Mouse (Mus musculus): Measurements from ENCODE around the gene Hspa4. TPM values are rescaled to one million over a fixed set of nuclear protein-coding genes. Genes with fewer than 3 reads are reported as not detected.
A peak's percentile ranks its signal among the peaks of the same experiment; 100 is the strongest.
"Not testable (repeated sequence)": the region's sequence is repeated elsewhere in the genome, so short reads cannot be mapped to it uniquely, and the experiment has no call there.

Hspa4 gene
- polyA plus RNA-seq (2012; rRNA removed): 86.9 and 87.9 TPM in 2 replicates

DNA sequence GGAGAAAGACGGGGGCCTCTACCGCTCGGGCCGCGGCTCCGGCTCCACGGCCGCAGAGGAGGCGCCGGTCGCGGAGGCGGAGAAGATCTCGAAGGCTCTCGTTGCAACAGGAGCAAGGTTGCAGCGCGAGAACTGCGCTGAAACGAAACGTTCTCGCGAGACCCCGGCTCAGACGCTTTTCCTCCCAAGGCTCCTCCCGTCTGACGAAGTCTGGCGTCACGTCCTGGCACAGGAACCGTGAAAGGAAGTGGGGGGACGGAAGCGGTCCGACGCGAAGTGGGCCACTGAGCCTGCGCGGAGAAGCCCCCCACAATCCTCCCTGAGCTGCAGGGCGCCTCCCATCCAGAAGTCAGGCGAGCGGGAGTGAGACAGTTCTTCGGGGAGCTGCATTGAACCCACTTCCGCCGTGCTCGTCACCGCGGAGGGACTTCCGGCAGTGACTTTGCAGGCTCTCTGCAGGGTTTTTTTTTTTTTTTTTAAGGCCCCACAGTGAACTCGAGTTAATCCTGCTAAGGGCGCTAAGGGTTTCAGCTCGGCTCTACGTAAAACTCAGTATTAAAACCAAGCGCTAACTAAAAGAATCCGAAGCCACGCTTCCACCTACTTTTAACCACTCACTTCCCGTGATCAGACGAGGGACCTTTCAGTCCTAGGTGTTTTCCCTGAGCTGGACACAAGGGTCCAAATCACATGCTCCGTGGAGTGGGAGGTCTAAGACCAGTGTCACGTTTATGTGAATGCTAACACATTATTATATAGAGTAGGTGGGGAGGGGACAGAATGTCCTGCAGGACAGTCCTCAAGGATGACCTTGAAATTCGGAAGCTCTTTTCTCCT lies at the start of gene Hspa4:
Hspa4 (minus strand) TSS at position 128 of the 837 bp plus-strand sequence.
- under 1% methylated on average over 58 of the region's 58 CpGs for WGBS
- H3K4me3 ChIP-seq (replicated peaks; ENCODE audit: insufficient read depth, low read depth, low read length): peak within 1 kb of the TSS; percentile 73
- TF ChIP-seq POLR2A (IDR thresholded peaks at IDR 0.05; ENCODE audit: borderline replicate concordance, insufficient read depth, low read length) (peak; percentile 89), CTCF (IDR thresholded peaks at IDR 0.05; ENCODE audit: borderline replicate concordance, insufficient read depth, low read depth, low read length) (no peak)
- no peaks in the 10 kb centered on the region; the same call in 1 of the 2 replicates for H3K4me1 ChIP-seq (ENCODE audit: control insufficient read depth, insufficient read depth, low read length)
- peak within 1 kb of the TSS; percentile 69 for H3K27ac ChIP-seq (ENCODE audit: insufficient read depth, low read length)
- H3K27me3 ChIP-seq (ENCODE audit: control insufficient read depth, insufficient read depth, low read length): no peaks in the 10 kb centered on the region
- DNase-seq: peak; percentile 98 to 99

DNA sequence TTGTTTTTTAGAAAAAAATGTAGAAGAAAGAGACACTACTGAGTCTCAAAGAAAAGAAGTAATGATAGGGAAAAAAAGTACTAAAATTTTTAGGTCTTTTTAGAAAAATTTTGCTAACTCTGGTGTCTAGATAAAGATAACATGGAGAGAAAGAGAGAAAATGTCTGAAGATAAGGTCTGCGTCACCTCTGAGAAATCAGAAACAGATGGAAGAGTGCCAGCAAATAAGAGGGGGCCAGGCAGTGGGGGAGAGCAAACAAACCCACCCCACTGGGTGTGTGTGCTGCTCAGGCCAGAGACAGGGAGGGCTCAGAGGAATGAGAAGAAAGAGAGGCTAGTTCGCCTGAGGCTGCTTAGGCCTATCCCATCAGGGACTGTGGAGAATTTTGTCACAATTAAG lies 45.5 kb upstream of the Hspa4 start:
- TF ChIP-seq POLR2A (IDR thresholded peaks at IDR 0.05; ENCODE audit: borderline replicate concordance, insufficient read depth, low read length) (no peak), CTCF (IDR thresholded peaks at IDR 0.05; ENCODE audit: borderline replicate concordance, insufficient read depth, low read depth, low read length) (no peak)
- 79% methylated on average over 2 of the region's 2 CpGs for WGBS
- Histone ChIP-seq H3K4me1 (ENCODE audit: control insufficient read depth, insufficient read depth, low read length) (no peaks in the 10 kb centered on the region; the same call in 1 of the 2 replicates), H3K27ac (ENCODE audit: insufficient read depth, low read length) (no peak overlapping the region), H3K27me3 (ENCODE audit: control insufficient read depth, insufficient read depth, low read length) (no peaks in the 10 kb centered on the region), H3K4me3 (replicated peaks; ENCODE audit: insufficient read depth, low read depth, low read length) (no peak overlapping the region)
- no peak for DNase-seq

DNA sequence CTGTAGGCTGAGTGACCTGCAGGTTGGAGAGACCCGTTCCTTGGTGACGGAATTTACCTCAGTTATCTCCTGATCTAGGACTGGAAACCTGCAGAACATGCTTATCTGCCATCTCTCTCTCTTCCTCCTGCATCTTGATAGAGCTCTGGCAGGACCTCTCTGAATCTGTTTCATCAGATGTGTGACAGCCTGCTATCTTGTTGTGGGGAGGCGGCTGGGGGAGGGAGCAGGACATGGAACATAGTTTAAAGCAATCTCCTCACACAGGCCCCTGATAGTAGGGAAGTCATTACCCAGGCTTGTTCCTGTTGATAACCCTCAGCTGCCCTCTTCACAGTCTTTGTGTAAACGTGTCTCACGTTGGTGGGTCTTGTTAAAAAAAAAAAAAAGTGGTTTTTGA lies 45.1 kb upstream of the Hspa4 start:
- no peaks in the 10 kb centered on the region for H3K27me3 ChIP-seq (ENCODE audit: control insufficient read depth, insufficient read depth, low read length)
- TF ChIP-seq CTCF (IDR thresholded peaks at IDR 0.05; ENCODE audit: borderline replicate concordance, insufficient read depth, low read depth, low read length) (no peak), POLR2A (IDR thresholded peaks at IDR 0.05; ENCODE audit: borderline replicate concordance, insufficient read depth, low read length) (no peak)
- no peak overlapping the region for H3K27ac ChIP-seq (ENCODE audit: insufficient read depth, low read length)
- no peak for DNase-seq
- no peaks in the 10 kb centered on the region; the same call in 1 of the 2 replicates for H3K4me1 ChIP-seq (ENCODE audit: control insufficient read depth, insufficient read depth, low read length)
- H3K4me3 ChIP-seq (replicated peaks; ENCODE audit: insufficient read depth, low read depth, low read length): no peak overlapping the region
- 63% methylated on average over 5 of the region's 5 CpGs for WGBS

DNA sequence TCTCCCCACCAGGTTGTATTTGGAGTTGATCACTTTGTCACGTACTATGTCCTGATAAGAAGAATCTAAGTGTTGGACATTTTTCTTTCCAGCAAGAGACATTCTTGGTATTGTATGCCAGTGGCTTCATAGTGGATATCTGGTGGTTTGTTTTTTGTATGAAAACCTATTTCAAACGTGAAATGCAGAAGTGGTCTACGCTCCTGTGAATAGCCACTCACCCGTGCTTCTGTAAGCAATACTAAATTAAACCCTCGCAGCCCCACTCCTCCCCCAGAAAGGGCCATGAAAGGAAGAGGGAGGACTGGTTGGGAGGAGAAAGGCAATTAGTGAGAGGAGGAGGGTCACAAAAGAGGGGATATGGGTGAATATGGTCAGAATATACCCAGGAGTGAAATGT lies 42.5 kb upstream of the Hspa4 start:
- WGBS: 75% methylated on average over 5 of the region's 5 CpGs
- no peaks in the 10 kb centered on the region for H3K27me3 ChIP-seq (ENCODE audit: control insufficient read depth, insufficient read depth, low read length)
- no peak overlapping the region for H3K27ac ChIP-seq (ENCODE audit: insufficient read depth, low read length)
- TF ChIP-seq CTCF (IDR thresholded peaks at IDR 0.05; ENCODE audit: borderline replicate concordance, insufficient read depth, low read depth, low read length): no peak
- TF ChIP-seq POLR2A (IDR thresholded peaks at IDR 0.05; ENCODE audit: borderline replicate concordance, insufficient read depth, low read length): no peak
- no peak overlapping the region for H3K4me3 ChIP-seq (replicated peaks; ENCODE audit: insufficient read depth, low read depth, low read length)
- DNase-seq: no peak
- H3K4me1 ChIP-seq (ENCODE audit: control insufficient read depth, insufficient read depth, low read length): no peaks in the 10 kb centered on the region

DNA sequence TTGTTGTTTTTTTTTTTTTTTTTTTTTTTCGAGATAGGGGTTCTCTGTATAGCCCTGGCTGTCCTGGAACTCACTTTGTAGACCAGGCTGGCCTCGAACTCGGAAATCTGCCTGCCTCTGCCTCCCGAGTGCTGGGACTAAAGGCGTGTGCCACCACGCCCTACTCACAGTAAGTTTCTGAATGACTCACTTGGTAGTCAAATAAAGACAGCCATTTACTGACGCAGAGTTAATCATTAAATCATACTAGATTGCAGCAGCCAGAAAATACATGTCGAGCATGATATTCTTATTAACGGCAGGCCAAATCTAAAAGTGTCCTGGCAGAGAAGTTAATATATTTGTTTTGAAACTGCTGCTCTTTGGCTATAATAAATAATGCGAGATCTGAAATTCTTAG lies 40.8 kb upstream of the Hspa4 start:
- not testable (repeated sequence) for H3K27me3 ChIP-seq (ENCODE audit: control insufficient read depth, insufficient read depth, low read length); DNase-seq; H3K27ac ChIP-seq (ENCODE audit: insufficient read depth, low read length); H3K4me3 ChIP-seq (replicated peaks; ENCODE audit: insufficient read depth, low read depth, low read length); H3K4me1 ChIP-seq (ENCODE audit: control insufficient read depth, insufficient read depth, low read length)
- 85% methylated on average over 10 of the region's 10 CpGs for WGBS

DNA sequence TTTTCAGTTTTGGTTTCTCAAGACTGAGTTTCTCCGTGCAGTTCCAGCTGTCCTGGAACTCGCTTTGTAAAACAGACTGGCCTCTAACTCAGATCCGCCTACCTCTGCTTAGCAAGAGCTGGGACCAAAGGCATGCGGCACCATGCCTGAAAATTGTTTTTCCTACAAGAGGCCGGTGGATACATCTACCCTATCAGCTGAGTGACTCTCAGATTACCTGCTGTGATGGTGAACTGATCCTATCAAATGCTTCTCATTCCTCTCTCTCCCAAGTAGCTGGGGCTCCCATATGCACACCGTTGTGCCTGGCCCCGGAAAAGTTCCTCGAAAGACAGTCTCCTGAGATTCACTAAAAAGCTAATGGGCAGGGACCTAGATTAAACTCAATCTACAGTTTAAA lies 37.4 kb upstream of the Hspa4 start:
- DNase-seq: no peak
- TF ChIP-seq POLR2A (IDR thresholded peaks at IDR 0.05; ENCODE audit: borderline replicate concordance, insufficient read depth, low read length) (no peak), CTCF (IDR thresholded peaks at IDR 0.05; ENCODE audit: borderline replicate concordance, insufficient read depth, low read depth, low read length) (no peak)
- Histone ChIP-seq H3K27ac (ENCODE audit: insufficient read depth, low read length) (no peak overlapping the region), H3K27me3 (ENCODE audit: control insufficient read depth, insufficient read depth, low read length) (no peaks in the 10 kb centered on the region), H3K4me1 (ENCODE audit: control insufficient read depth, insufficient read depth, low read length) (no peaks in the 10 kb centered on the region), H3K4me3 (replicated peaks; ENCODE audit: insufficient read depth, low read depth, low read length) (no peak overlapping the region)
- WGBS: 68% methylated on average over 8 of the region's 8 CpGs

DNA sequence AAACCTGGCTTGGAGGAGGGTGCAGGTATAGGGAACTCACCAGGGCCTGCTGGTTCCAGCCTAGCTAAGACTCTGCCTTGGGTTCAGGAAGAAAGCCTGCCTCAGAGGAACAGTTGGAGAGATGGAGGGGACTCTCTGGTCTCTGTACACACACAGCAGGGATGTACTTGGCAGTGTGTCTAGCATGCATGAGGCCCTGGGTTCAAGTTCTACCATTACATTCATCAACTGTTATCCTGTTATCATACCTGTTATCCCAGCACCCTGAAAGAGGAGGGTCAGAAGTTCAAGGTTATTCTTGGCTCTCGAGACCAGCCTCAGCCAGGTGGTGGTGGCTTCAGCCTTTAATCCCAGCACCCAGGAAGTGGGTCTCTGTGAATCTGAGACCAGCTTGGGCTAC lies 36.7 kb upstream of the Hspa4 start:
- Histone ChIP-seq H3K27me3 (ENCODE audit: control insufficient read depth, insufficient read depth, low read length) (no peaks in the 10 kb centered on the region), H3K4me3 (replicated peaks; ENCODE audit: insufficient read depth, low read depth, low read length) (no peak overlapping the region), H3K27ac (ENCODE audit: insufficient read depth, low read length) (no peak overlapping the region), H3K4me1 (ENCODE audit: control insufficient read depth, insufficient read depth, low read length) (no peaks in the 10 kb centered on the region)
- no peak for DNase-seq
- 86% methylated on average over 1 of the region's 1 CpGs for WGBS
- no peak for TF ChIP-seq CTCF (IDR thresholded peaks at IDR 0.05; ENCODE audit: borderline replicate concordance, insufficient read depth, low read depth, low read length)
- no peak for TF ChIP-seq POLR2A (IDR thresholded peaks at IDR 0.05; ENCODE audit: borderline replicate concordance, insufficient read depth, low read length)

DNA sequence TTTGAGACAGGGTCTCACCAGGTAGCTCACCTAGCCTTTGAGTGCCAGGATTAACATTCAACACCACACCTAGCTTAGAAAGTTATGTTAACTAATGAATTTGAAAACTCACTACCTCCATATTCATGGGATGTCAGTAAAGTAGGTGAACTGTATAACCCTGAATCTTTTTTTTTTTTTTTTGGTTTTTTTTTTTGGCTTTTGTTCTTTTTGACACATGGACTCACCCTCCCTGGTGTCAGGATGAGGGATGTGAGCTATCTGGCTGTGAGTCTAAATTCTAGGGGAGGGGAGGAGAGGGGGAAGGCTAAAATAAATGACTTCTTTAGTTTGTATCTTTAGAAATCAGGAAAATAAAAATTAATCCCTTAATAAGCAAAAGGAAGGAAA lies 35.9 kb upstream of the Hspa4 start:
- Histone ChIP-seq H3K4me1 (ENCODE audit: control insufficient read depth, insufficient read depth, low read length) (no peaks in the 10 kb centered on the region), H3K27me3 (ENCODE audit: control insufficient read depth, insufficient read depth, low read length) (no peaks in the 10 kb centered on the region), H3K27ac (ENCODE audit: insufficient read depth, low read length) (no peak overlapping the region), H3K4me3 (replicated peaks; ENCODE audit: insufficient read depth, low read depth, low read length) (no peak overlapping the region)
- no peak for DNase-seq
- TF ChIP-seq POLR2A (IDR thresholded peaks at IDR 0.05; ENCODE audit: borderline replicate concordance, insufficient read depth, low read length) (no peak), CTCF (IDR thresholded peaks at IDR 0.05; ENCODE audit: borderline replicate concordance, insufficient read depth, low read depth, low read length) (no peak)
